Mouse (Mus musculus) intestine, embryonic 14.5 days (tissue): ENCODE measurements at regions not wholly inside any gene's neighbourhood (a gene's known extent, or its start where the extent isn't known, plus 50 kb on each side); places are given as distances from the start of the nearest gene placed in this dataset.

ENCODE experiments used
- ATAC-seq: fragments of 200-750 bp; cut with Nextera tagmentation; replicated peaks from 2 replicates; pipeline ENCODE4 v1.8.0; 2017; ENCODE audit warnings: low read depth, moderate number of reproducible peaks, moderate TSS enrichment, moderate library complexity; ENCODE audit not compliant: low FRiP score, low TSS enrichment
- DNase-seq: peaks from one replicate; pipeline ENCODE4 v3.0.0-alpha.2; 2018; ENCODE audit warnings: low spot score
- H3K27ac ChIP-seq: fragments of 300-500 bp; sonication (generic); 2 replicates; pipeline ENCODE4 v1.5.1; 2014; ENCODE audit warnings: low read depth, mild to moderate bottlenecking, control low read depth
- H3K27me3 ChIP-seq: fragments of 300-500 bp; sonication (generic); replicated peaks from 2 replicates; pipeline ENCODE4 v1.6.1; 2014; ENCODE audit warnings: low read length, control low read depth; ENCODE audit not compliant: control insufficient read depth, insufficient read depth
- H3K36me3 ChIP-seq: fragments of 300-500 bp; sonication (generic); 2 replicates; pipeline ENCODE4 v1.6.1; 2014; ENCODE audit warnings: low read length, control low read depth; ENCODE audit not compliant: control insufficient read depth, insufficient read depth
- H3K4me1 ChIP-seq: fragments of 300-500 bp; sonication (generic); replicated peaks from 2 replicates; pipeline ENCODE4 v1.6.1; 2014; ENCODE audit warnings: low read length, control low read depth, mixed read lengths; ENCODE audit not compliant: control insufficient read depth, insufficient read depth
- H3K4me2 ChIP-seq: fragments of 300-500 bp; sonication (generic); 2 replicates; pipeline ENCODE4 v1.6.1; 2014; ENCODE audit warnings: low read length
- H3K4me3 ChIP-seq: fragments of 300-500 bp; sonication (generic); 2 replicates; pipeline ENCODE4 v1.5.1; 2014; ENCODE audit warnings: low read depth, low read length, control low read depth, mixed read lengths
- H3K9ac ChIP-seq: fragments of 300-500 bp; sonication (generic); 2 replicates; pipeline ENCODE4 v1.6.1; 2014; ENCODE audit warnings: mild to moderate bottlenecking, low read length
- H3K9me3 ChIP-seq: fragments of 300-500 bp; sonication (generic); 2 replicates; pipeline ENCODE4 v1.6.1; 2016; ENCODE audit warnings: low read length, control low read depth; ENCODE audit not compliant: control insufficient read depth
- WGBS: fragments of 180-500 bp; shearing (Covaris S2); extraction: QIAGEN DNeasy Blood & Tissue Kit; methylation state at CpG from one replicate; pipeline ENCODE4 v1.1.7; 2014; 5-methylcytosine and 5-hydroxymethylcytosine counted together

- Histone ChIP-seq H3K36me3 (no peaks in the 10 kb centered on the region), H3K4me2 (no peak overlapping the region), H3K27me3 (no peaks in the 10 kb centered on the region), H3K4me3 (no peak overlapping the region), H3K4me1 (no peaks in the 10 kb centered on the region), H3K9ac (no peak overlapping the region), H3K9me3 (no peaks in the 10 kb centered on the region), H3K27ac (no peak overlapping the region)
- 83% methylated on average over 13 of the region's 13 CpGs for WGBS
- ATAC-seq (no peak), DNase-seq (no peak)
Observed at GRCm38 (mm10) chr7:73881252-73882042, 132.0 kb downstream of the St8sia2 start.

GRCm38 (mm10) chr7:73886152-73886551 is 127.3 kb downstream of the St8sia2 start:
- peak; percentile 44 for DNase-seq
- H3K4me2 ChIP-seq: no peak overlapping the region
- H3K27ac ChIP-seq: no peak overlapping the region
- H3K9ac ChIP-seq: no peak overlapping the region
- ATAC-seq: no peak
- no peaks in the 10 kb centered on the region for H3K9me3 ChIP-seq
- no peak overlapping the region for H3K4me3 ChIP-seq
- H3K4me1 ChIP-seq: no peaks in the 10 kb centered on the region
- 49% methylated on average over 7 of the region's 7 CpGs for WGBS
- H3K27me3 ChIP-seq: no peaks in the 10 kb centered on the region
- H3K36me3 ChIP-seq: no peaks in the 10 kb centered on the region
